Mouse (Mus musculus) intestine, postnatal 0 days (tissue): ENCODE measurements at regions not wholly inside any gene's neighbourhood (a gene's known extent, or its start where the extent isn't known, plus 50 kb on each side); places are given as distances from the start of the nearest gene placed in this dataset.

ENCODE experiments used
- ATAC-seq: fragments of 200-750 bp; cut with Nextera tagmentation; 2 replicates; pipeline ENCODE4 v1.8.0; 2017; ENCODE audit warnings: mild to moderate bottlenecking, moderate TSS enrichment, moderate library complexity
- H3K27ac ChIP-seq: fragments of 300-500 bp; sonication (generic); 2 replicates; pipeline ENCODE4 v1.5.1; 2014; ENCODE audit warnings: mild to moderate bottlenecking, low read depth, low read length, moderate library complexity
- H3K27me3 ChIP-seq: fragments of 300-500 bp; sonication (generic); replicated peaks from 2 replicates; pipeline ENCODE4 v1.6.1; 2014; ENCODE audit warnings: low read length, mixed read lengths; ENCODE audit not compliant: control insufficient read depth, insufficient read depth
- H3K36me3 ChIP-seq: fragments of 300-500 bp; sonication (generic); 2 replicates; pipeline ENCODE4 v1.6.1; 2014; ENCODE audit warnings: mild to moderate bottlenecking, moderate library complexity; ENCODE audit not compliant: control insufficient read depth, insufficient read depth
- H3K4me1 ChIP-seq: fragments of 300-500 bp; sonication (generic); replicated peaks from 2 replicates; pipeline ENCODE4 v1.6.1; 2014; ENCODE audit warnings: antibody characterized with exemption, low read length, mixed read lengths; ENCODE audit not compliant: control insufficient read depth, insufficient read depth
- H3K4me2 ChIP-seq: fragments of 300-500 bp; sonication (generic); replicated peaks from 2 replicates; pipeline ENCODE4 v1.6.1; 2014; ENCODE audit warnings: low read depth, mild to moderate bottlenecking, moderate library complexity
- H3K4me3 ChIP-seq: fragments of 300-500 bp; sonication (generic); 2 replicates; pipeline ENCODE4 v1.5.1; 2014; ENCODE audit warnings: low read depth, low read length
- H3K9ac ChIP-seq: fragments of 300-500 bp; sonication (generic); 2 replicates; pipeline ENCODE4 v1.6.1; 2014; ENCODE audit warnings: mild to moderate bottlenecking, low read depth, low read length
- H3K9me3 ChIP-seq: fragments of 300-500 bp; sonication (generic); 2 replicates; pipeline ENCODE4 v1.6.1; 2016; ENCODE audit warnings: mixed run types; ENCODE audit not compliant: control insufficient read depth
- CTCF ChIP-seq: sonication (generic); IDR thresholded peaks from 2 replicates; pipeline ENCODE4 v1.5.1; 2016; ENCODE audit warnings: low read depth, mild to moderate bottlenecking, control low read depth, antibody characterized with exemption, moderate library complexity
- WGBS: fragments of 180-500 bp; shearing (Covaris S2); extraction: QIAGEN DNeasy Blood & Tissue Kit; methylation state at CpG from one replicate; pipeline ENCODE4 v1.1.7; 2014; 5-methylcytosine and 5-hydroxymethylcytosine counted together

DNA sequence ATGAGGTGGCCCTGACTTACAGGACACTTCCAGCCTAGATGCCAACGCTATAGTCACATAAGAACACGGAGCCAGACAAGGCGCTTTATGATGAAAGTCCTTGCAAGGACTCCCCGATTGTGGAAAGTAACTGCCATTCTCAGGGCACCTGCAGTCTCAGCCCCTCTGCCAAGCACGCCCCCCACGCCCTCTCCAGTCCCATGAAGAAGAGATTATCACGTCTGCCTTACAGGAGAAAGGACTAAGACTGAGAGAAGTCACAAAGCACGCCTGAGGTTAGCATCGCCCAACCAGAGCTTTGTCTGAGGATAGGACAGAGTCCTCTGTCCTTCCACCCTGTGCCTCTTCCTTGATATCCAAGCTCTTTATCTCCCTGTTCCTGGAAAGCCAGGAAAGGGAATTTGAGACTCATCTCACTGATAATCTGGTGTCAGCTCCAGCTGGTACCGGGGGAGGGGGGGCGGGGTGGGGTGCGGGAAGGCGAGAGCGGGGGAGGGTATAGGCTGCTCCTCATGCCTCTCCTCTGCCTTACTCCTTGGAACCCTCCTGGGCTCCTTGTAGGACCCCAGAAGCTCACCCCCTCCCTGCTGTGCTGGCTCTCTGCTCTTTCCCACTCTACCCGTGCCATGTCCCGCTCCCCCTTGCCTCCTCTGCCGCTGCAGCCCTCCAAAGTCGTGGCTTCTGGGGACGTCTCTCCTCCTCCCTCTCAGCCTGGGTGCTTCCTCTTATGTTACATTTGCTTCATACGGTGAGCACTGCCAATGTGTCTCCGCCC, 224.7 kb upstream of the Nfe2l3 start:
- Histone ChIP-seq H3K27ac (no peak overlapping the region), H3K9ac (no peak overlapping the region), H3K36me3 (no peaks in the 10 kb centered on the region), H3K9me3 (no peaks in the 10 kb centered on the region), H3K27me3 (peaks cover 21% of the 10 kb centered on the region; the same call in 1 of the 2 replicates), H3K4me1 (no peaks in the 10 kb centered on the region), H3K4me3 (no peak overlapping the region), H3K4me2 (no peak overlapping the region)
- no peak for ATAC-seq
- no peak for TF ChIP-seq CTCF
- WGBS: 9% methylated on average over 21 of the region's 21 CpGs

DNA sequence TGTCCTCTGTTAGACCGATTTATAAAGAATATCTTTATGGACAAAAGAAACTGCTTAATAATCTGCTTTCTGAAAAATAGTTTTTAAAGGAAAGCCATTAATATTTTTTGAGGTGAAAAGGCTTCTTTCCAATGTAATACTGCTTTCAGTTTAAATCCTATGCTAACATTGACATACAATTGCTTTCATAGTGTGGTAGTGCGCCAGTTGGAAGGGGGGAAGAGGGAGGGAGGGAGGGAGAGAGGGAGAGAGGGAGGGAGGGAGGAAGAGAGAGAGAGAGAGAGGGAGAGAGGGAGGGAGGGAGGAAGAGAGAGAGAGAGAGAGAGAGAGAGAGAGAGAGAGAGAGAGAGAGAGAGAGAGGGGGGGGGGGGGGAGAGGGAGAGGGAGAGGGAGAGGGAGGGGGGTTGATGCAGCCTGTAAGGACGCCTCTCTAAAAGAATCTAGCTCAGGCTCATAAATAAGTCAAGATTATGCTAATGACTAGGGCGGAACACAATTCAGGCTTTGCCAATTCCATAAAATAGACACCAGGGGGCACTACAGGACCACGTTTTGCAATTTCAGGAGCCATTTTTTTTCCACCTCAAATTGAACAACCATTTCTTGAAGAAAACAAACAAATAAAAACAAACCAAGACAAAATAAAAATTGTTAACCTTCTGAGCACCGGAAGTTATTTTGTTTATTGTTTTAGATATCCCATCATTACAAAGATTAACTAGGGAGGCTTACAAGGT, 223.6 kb upstream of the Nfe2l3 start:
- peak; percentile 80 for TF ChIP-seq CTCF
- WGBS: 2% methylated on average over 6 of the region's 6 CpGs
- no peaks in the 10 kb centered on the region for H3K4me1 ChIP-seq
- H3K9me3 ChIP-seq: no peaks in the 10 kb centered on the region
- peaks cover 21% of the 10 kb centered on the region; the same call in 1 of the 2 replicates for H3K27me3 ChIP-seq
- ATAC-seq: no peak
- H3K9ac ChIP-seq: no peak overlapping the region
- H3K4me2 ChIP-seq: no peak overlapping the region
- H3K36me3 ChIP-seq: no peaks in the 10 kb centered on the region
- no peak overlapping the region for H3K4me3 ChIP-seq
- H3K27ac ChIP-seq: no peak overlapping the region

DNA sequence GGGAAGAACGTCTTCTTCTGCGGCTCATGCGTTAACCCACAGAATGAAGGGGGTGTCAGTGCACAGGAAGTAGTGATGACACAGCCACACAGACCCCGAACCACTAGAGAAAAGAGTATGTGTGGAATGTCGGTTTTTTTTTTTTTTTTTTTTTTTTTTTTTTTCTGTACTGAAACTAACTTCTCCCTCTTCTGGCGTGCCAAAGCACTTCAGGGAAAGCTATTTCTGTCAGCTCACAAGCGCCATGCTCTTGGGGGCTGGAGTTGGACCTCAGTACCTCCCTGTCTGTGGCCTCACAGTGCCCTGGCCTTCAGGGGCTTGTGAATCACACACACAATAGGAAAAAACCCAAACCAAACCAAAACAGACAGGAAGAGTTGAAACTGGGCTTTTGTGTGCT, 221.1 kb upstream of the Nfe2l3 start:
- TF ChIP-seq CTCF: peak; percentile 49
- ATAC-seq: no peak
- H3K9me3 ChIP-seq: no peaks in the 10 kb centered on the region
- H3K4me3 ChIP-seq: no peak overlapping the region
- 31% methylated on average over 7 of the region's 7 CpGs for WGBS
- no peak overlapping the region for H3K4me2 ChIP-seq
- H3K9ac ChIP-seq: no peak overlapping the region
- peaks cover 17% of the 10 kb centered on the region; the same call in 1 of the 2 replicates for H3K27me3 ChIP-seq
- no peaks in the 10 kb centered on the region for H3K36me3 ChIP-seq
- H3K4me1 ChIP-seq: no peaks in the 10 kb centered on the region
- H3K27ac ChIP-seq: no peak overlapping the region

DNA sequence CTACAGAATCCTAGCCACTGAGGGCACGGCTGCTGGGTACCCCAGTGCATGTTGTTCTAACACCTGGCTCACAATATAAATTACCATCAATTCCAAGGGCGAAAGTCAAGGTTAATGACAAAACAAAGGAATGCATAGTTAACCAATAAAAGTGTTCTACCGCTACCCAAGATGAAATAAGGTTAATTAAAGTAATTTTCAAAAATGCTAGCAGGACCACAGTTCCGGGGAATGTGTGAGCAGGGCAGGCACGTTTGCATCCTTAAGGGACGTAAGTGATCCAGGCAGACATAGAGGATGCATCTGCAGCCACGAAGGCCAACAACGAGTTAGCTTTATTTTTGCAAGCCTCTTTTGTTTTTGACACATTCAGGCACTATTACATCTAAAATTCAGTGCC, 220.3 kb upstream of the Nfe2l3 start:
- H3K27me3 ChIP-seq: peaks cover 11% of the 10 kb centered on the region; the same call in 1 of the 2 replicates
- no peak overlapping the region for H3K27ac ChIP-seq
- no peaks in the 10 kb centered on the region for H3K36me3 ChIP-seq
- 91% methylated on average over 8 of the region's 8 CpGs for WGBS
- H3K4me3 ChIP-seq: no peak overlapping the region
- no peaks in the 10 kb centered on the region for H3K4me1 ChIP-seq
- ATAC-seq: no peak
- TF ChIP-seq CTCF: no peak
- no peak overlapping the region for H3K9ac ChIP-seq
- H3K4me2 ChIP-seq: no peak overlapping the region
- no peaks in the 10 kb centered on the region for H3K9me3 ChIP-seq

DNA sequence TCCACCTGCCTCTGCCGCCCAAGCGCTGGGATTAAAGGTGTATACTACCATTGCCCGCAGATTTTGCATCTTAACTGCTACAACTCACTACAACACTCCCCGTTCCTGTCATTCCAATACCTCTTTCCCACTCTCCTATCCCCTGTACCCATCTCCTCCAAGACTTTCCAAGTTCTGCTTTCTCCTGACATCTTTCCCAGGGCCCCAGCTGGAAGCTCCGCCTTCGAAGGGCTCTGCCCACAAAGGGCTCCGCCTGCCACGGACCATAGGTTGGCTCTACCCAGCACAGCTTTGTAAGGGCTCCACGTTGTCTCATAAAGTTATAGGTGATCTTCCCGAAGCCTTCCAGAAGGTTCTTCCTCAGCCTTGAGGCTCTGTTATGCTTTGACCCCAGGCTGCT, 217.1 kb upstream of the Nfe2l3 start:
- Histone ChIP-seq H3K4me3 (no peak overlapping the region), H3K4me2 (no peak overlapping the region), H3K27ac (no peak overlapping the region), H3K27me3 (no peaks in the 10 kb centered on the region), H3K4me1 (no peaks in the 10 kb centered on the region), H3K9me3 (no peaks in the 10 kb centered on the region), H3K36me3 (no peaks in the 10 kb centered on the region), H3K9ac (no peak overlapping the region)
- WGBS: 79% methylated on average over 10 of the region's 10 CpGs
- no peak for ATAC-seq
- TF ChIP-seq CTCF: no peak

DNA sequence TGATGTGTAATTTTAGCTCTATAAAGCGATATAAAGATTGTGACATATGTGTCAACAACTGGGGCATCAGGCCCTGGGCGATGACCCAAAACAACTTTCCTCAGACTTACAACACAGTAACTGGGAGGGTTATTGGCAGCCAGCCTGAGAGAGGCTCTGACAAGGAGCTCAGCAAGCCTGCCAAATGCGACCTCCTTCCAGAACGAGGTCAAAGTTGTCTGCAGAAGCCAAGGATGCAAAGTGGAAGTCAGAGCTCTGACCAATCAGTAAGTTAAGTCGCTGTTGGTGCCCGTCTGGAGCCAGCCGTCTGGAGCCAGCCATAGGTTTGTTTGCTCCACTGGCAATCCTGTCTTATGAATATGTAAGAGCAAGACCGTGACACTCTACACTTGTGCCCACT, 216.0 kb upstream of the Nfe2l3 start:
- Histone ChIP-seq H3K36me3 (no peaks in the 10 kb centered on the region), H3K4me2 (no peak overlapping the region), H3K27ac (no peak overlapping the region), H3K9ac (no peak overlapping the region), H3K4me1 (no peaks in the 10 kb centered on the region), H3K27me3 (no peaks in the 10 kb centered on the region), H3K9me3 (no peaks in the 10 kb centered on the region), H3K4me3 (no peak overlapping the region)
- 58% methylated on average over 8 of the region's 8 CpGs for WGBS
- TF ChIP-seq CTCF: no peak
- no peak for ATAC-seq
